ENCODE assay signal across 23 mouse cellular contexts in genomic region chr17:65647961-65648360, GRCm38 (mm10). TPM values are rescaled to one million over a fixed set of nuclear protein-coding genes. Genes with fewer than 3 reads are reported as not detected.
DNase-seq lines count a peak whose midpoint lies in the region; ATAC-seq and TF ChIP-seq lines count a peak whose summit lies in the region.
"Had no signal": no experiment of that assay in that cellular context is flagged by ENCODE, and none has a peak within 500 bp of the region (broad histone marks: within the 10 kb centered on the region; RNA-seq: fewer than 3 reads in every experiment).

No protein-coding gene starts in this region.

- TF ChIP-seq CTCF in hindbrain, postnatal 0 days (IDR thresholded peaks at IDR 0.05; ENCODE audit: low read depth), result no peak

- ATAC-seq in granulocyte monocyte progenitor cell, adult 5-6 weeks (replicated peaks; ENCODE audit: poor library complexity, severe bottlenecking), result peak; percentile 48
- ATAC-seq in hindbrain, postnatal 0 days, result no peak
- ATAC-seq: activated CD4-positive, CD25-positive, alpha-beta regulatory T cell, adult 4 months; CD4-positive, CD25-positive, alpha-beta regulatory T cell, adult 4 months; forebrain, embryonic 13.5 days; forebrain, embryonic 15.5 days; forebrain, postnatal 0 days had no signal

- H3K36me3 ChIP-seq in hindbrain, postnatal 0 days (ENCODE audit: insufficient read depth, low read length), result no peaks in the 10 kb centered on the region
- H3K36me3 ChIP-seq: forebrain, embryonic 15.5 days had no signal

- no peaks in the 10 kb centered on the region for H3K9me3 ChIP-seq in hindbrain, postnatal 0 days (ENCODE audit: low read length)
- H3K9me3 ChIP-seq: embryonic facial prominence, embryonic 10.5 days; embryonic facial prominence, embryonic 12.5 days; forebrain, embryonic 13.5 days; forebrain, embryonic 15.5 days had no signal

- no peak overlapping the region for H3K4me3 ChIP-seq in hindbrain, postnatal 0 days (ENCODE audit: low read length)
- H3K4me3 ChIP-seq: embryonic facial prominence, embryonic 10.5 days; embryonic facial prominence, embryonic 12.5 days; forebrain, embryonic 13.5 days; forebrain, embryonic 15.5 days had no signal

- no peak overlapping the region for H3K9ac ChIP-seq in hindbrain, postnatal 0 days (replicated peaks; ENCODE audit: low read length)
- H3K9ac ChIP-seq: embryonic facial prominence, embryonic 12.5 days; forebrain, embryonic 13.5 days; forebrain, embryonic 15.5 days; forebrain, postnatal 0 days had no signal

- H3K27ac ChIP-seq in hindbrain, postnatal 0 days, result no peak overlapping the region
- H3K27ac ChIP-seq: embryonic facial prominence, embryonic 10.5 days; embryonic facial prominence, embryonic 12.5 days; forebrain, embryonic 13.5 days; forebrain, embryonic 15.5 days had no signal

- no peaks in the 10 kb centered on the region for H3K4me1 ChIP-seq in hindbrain, postnatal 0 days (ENCODE audit: insufficient read depth, low read length)
- H3K4me1 ChIP-seq: forebrain, embryonic 13.5 days had no signal

- WGBS in hindbrain, postnatal 0 days, result 66% methylated on average over 5 of the region's 5 CpGs

- peak; percentile 34 for DNase-seq in adrenal gland, postnatal 14 days
- DNase-seq in adrenal gland, adult 18-20 months (ENCODE audit: low spot score in 2 of 2), result no peak
- DNase-seq in 416B (ENCODE audit: low read depth) (peak; percentile 51), ES-CJ7 (ENCODE audit: low read depth, low spot score) (peak; percentile 9)
- no peak for DNase-seq in kidney, postnatal 36 days
- no peak for DNase-seq in natural killer cell, adult 2 months (ENCODE audit: low spot score in 2 of 2)
- no peak for DNase-seq in hindbrain, postnatal 0 days (ENCODE audit: low spot score)
- DNase-seq: B cell, adult 2 months; cerebellum, adult 11-12 months; cerebellum, adult 9-10 months; cerebellum, postnatal 10 days; forebrain, postnatal 0 days had no signal

- H3K4me2 ChIP-seq in hindbrain, postnatal 0 days (ENCODE audit: low read depth, low read length), result no peak overlapping the region
- H3K4me2 ChIP-seq: embryonic facial prominence, embryonic 12.5 days; forebrain, embryonic 13.5 days; forebrain, embryonic 15.5 days had no signal

- H3K27me3 ChIP-seq in hindbrain, postnatal 0 days (ENCODE audit: insufficient read depth, low read length), result no peaks in the 10 kb centered on the region
- H3K27me3 ChIP-seq: CH12.LX; embryonic facial prominence, embryonic 12.5 days; forebrain, embryonic 13.5 days; forebrain, embryonic 15.5 days had no signal

RNA-seq across cellular contexts. Expression of gene Txndc2, which starts 6.0 kb away (rescaled TPM):
- 11.9 and 12.5 TPM in 2 replicates for total RNA-seq in adrenal gland, postnatal 14 days (2021)
- total RNA-seq in adrenal gland, adult 18-20 months (2021), result 10 to 100 TPM in 1 of 2 experiments, 1 to 10 TPM in 1; 2.7 to 26.0 TPM
- total RNA-seq in granulocyte monocyte progenitor cell, adult 5-6 weeks (2014; fragmentation: Nextera tagmentation), result not detected in 2 replicates
- total RNA-seq in granulocyte monocyte progenitor cell, adult 5-6 weeks (2017), result not detected in 2 replicates
- total RNA-seq in hindbrain, postnatal 0 days (2014; rRNA removed), result not detected in 2 replicates
- polyA plus RNA-seq in hindbrain, postnatal 0 days (2015; fragmentation: Nextera tagmentation; extraction: Ambion mirVana), result 0.10 and 0.13 TPM in 2 replicates
- total RNA-seq: CH12.LX, MEL had no signal
- polyA plus RNA-seq: activated CD4-positive, CD25-positive, alpha-beta regulatory T cell, adult 4 months; CD4-positive, CD25-positive, alpha-beta regulatory T cell, adult 4 months; cortical plate, adult 2 months; embryonic facial prominence, embryonic 14.5 days; forebrain, postnatal 0 days had no signal

RNA-seq across cellular contexts. Expression of gene Vapa, which starts 34.6 kb away (rescaled TPM):
- 132 and 134 TPM in 2 replicates for total RNA-seq in adrenal gland, postnatal 14 days (2021)
- total RNA-seq in adrenal gland, adult 18-20 months (2021), result 100 to 1,000 TPM; 138 to 182 TPM
- total RNA-seq in granulocyte monocyte progenitor cell, adult 5-6 weeks (2014; fragmentation: Nextera tagmentation), result 131 and 169 TPM in 2 replicates
- 127 and 134 TPM in 2 replicates for total RNA-seq in granulocyte monocyte progenitor cell, adult 5-6 weeks (2017)
- total RNA-seq in hindbrain, postnatal 0 days (2014; rRNA removed), result 97.4 and 103 TPM in 2 replicates
- polyA plus RNA-seq in hindbrain, postnatal 0 days (2015; fragmentation: Nextera tagmentation; extraction: Ambion mirVana), result 296 and 298 TPM in 2 replicates

Comparison
In these comparisons a context has a peak if more than half of its experiments do, and no peak if none do; other contexts are left out.
1. DNase-seq: peak in adrenal gland, postnatal 14 days (single experiment), 416B (single experiment) and ES-CJ7 (single experiment); none in adrenal gland, adult 18-20 months (0 of 2), kidney, postnatal 36 days (0 of 2), natural killer cell, adult 2 months (0 of 2) and hindbrain, postnatal 0 days (single experiment).